Mouse (Mus musculus): ENCODE results near the gene Lgr6.

The Lgr6 gene

GRCm38 (mm10) chr1:134947590-134947989, 157.5 kb downstream of the Lgr6 start:
- no peak for DNase-seq

GRCm38 (mm10) chr1:134942898-134943297, 162.2 kb downstream of the Lgr6 start:
- DNase-seq, result no peak

- DNase-seq, result no peak
Observed at GRCm38 (mm10) chr1:134940863-134941262, 164.2 kb downstream of the Lgr6 start.

GRCm38 (mm10) chr1:134938233-134938632, 166.8 kb downstream of the Lgr6 start:
- DNase-seq, result no peak

- no peak for DNase-seq
Observed at GRCm38 (mm10) chr1:134936335-134936734, 168.7 kb downstream of the Lgr6 start.

All from right cerebral cortex, postnatal 4 days (tissue).